Mouse (Mus musculus): ENCODE data around the gene Cage1.

The Cage1 gene

GRCm38 (mm10) chr13:38037044-38037687 is at the start of gene Cage1:
Cage1 (minus strand) TSS chr13:38037069.
- peak; percentile 96 for DNase-seq

- DNase-seq, result no peak
Observed at GRCm38 (mm10) chr13:38081161-38081560, 44.3 kb upstream of the Cage1 start.

- DNase-seq, result no peak
Observed at GRCm38 (mm10) chr13:38080725-38081124, 43.9 kb upstream of the Cage1 start.

GRCm38 (mm10) chr13:38080014-38080413 is 43.1 kb upstream of the Cage1 start:
- no peak for DNase-seq

GRCm38 (mm10) chr13:38079366-38079765 is 42.5 kb upstream of the Cage1 start:
- DNase-seq, result no peak

GRCm38 (mm10) chr13:38078836-38079235 is 42.0 kb upstream of the Cage1 start:
- DNase-seq, result no peak

GRCm38 (mm10) chr13:38077113-38077512 is 40.2 kb upstream of the Cage1 start:
- DNase-seq, result no peak

- DNase-seq, result no peak
Observed at GRCm38 (mm10) chr13:38074404-38074803, 37.5 kb upstream of the Cage1 start.

GRCm38 (mm10) chr13:38073374-38074307 is 36.8 kb upstream of the Cage1 start:
- DNase-seq, result no peak

- DNase-seq, result no peak
Observed at GRCm38 (mm10) chr13:38070945-38071344, 34.1 kb upstream of the Cage1 start.

- peak; percentile 6 for DNase-seq
Observed at GRCm38 (mm10) chr13:38064854-38065663, 28.2 kb upstream of the Cage1 start.

GRCm38 (mm10) chr13:38062678-38063077 is 25.8 kb upstream of the Cage1 start:
- DNase-seq, result no peak

- no peak for DNase-seq
Observed at GRCm38 (mm10) chr13:38049888-38050287, 13.0 kb upstream of the Cage1 start.

- peak; percentile 9 for DNase-seq
Observed at GRCm38 (mm10) chr13:38037811-38038210, 942 bp upstream of the Cage1 start.

GRCm38 (mm10) chr13:38036343-38037043 is 376 bp downstream of the Cage1 start, which contains the start of gene Riok1:
Riok1 (plus strand) TSS chr13:38036995.
- DNase-seq, result peak; percentile 22

- no peak for DNase-seq
Observed at GRCm38 (mm10) chr13:38028407-38028806, 8.5 kb downstream of the Cage1 start.

- no peak for DNase-seq
Observed at GRCm38 (mm10) chr13:38027618-38028248, 9.1 kb downstream of the Cage1 start.

- no peak for DNase-seq
Observed at GRCm38 (mm10) chr13:38025874-38026273, 11.0 kb downstream of the Cage1 start.

- no peak for DNase-seq
Observed at GRCm38 (mm10) chr13:38018791-38019190, 18.1 kb downstream of the Cage1 start.

- DNase-seq, result no peak
Observed at GRCm38 (mm10) chr13:38015591-38015990, 21.3 kb downstream of the Cage1 start.

GRCm38 (mm10) chr13:38012436-38012835 is 24.4 kb downstream of the Cage1 start:
- DNase-seq, result no peak

GRCm38 (mm10) chr13:38010444-38010910 is 26.4 kb downstream of the Cage1 start:
- DNase-seq, result no peak
